Mouse (Mus musculus) kidney, embryonic 14.5 days (tissue): Measurements from ENCODE around the gene Klrc1. TPM values are rescaled to one million over a fixed set of nuclear protein-coding genes. Genes with fewer than 3 reads are reported as not detected.
"Not testable (repeated sequence)": the region's sequence is repeated elsewhere in the genome, so short reads cannot be mapped to it uniquely, and the experiment has no call there.

ENCODE experiments used
- ATAC-seq: fragments of 200-750 bp; cut with Nextera tagmentation; 2 replicates; pipeline ENCODE4 v1.8.0; 2017; ENCODE audit warnings: moderate number of reproducible peaks, mild to moderate bottlenecking, moderate TSS enrichment, moderate library complexity; ENCODE audit not compliant: low FRiP score, low TSS enrichment
- H3K27ac ChIP-seq: fragments of 300-500 bp; sonication (generic); 2 replicates; pipeline ENCODE4 v1.5.1; 2014; ENCODE audit warnings: low read depth, mild to moderate bottlenecking, low read length, moderate library complexity, mixed read lengths
- H3K27me3 ChIP-seq: fragments of 300-500 bp; sonication (generic); 2 replicates; pipeline ENCODE4 v1.6.1; 2014; ENCODE audit warnings: mild to moderate bottlenecking, low read length; ENCODE audit not compliant: control insufficient read depth, insufficient read depth
- H3K36me3 ChIP-seq: fragments of 300-500 bp; sonication (generic); 2 replicates; pipeline ENCODE4 v1.6.1; 2014; ENCODE audit warnings: low read length, mixed read lengths; ENCODE audit not compliant: control insufficient read depth, insufficient read depth
- H3K4me1 ChIP-seq: fragments of 300-500 bp; sonication (generic); 2 replicates; pipeline ENCODE4 v1.6.1; 2014; ENCODE audit warnings: low read length, mixed read lengths; ENCODE audit not compliant: control insufficient read depth, insufficient read depth
- H3K4me2 ChIP-seq: fragments of 300-500 bp; sonication (generic); replicated peaks from 2 replicates; pipeline ENCODE4 v1.6.1; 2014; ENCODE audit warnings: low read depth, mild to moderate bottlenecking, low read length
- H3K4me3 ChIP-seq: fragments of 300-500 bp; sonication (generic); 2 replicates; pipeline ENCODE4 v1.5.1; 2014; ENCODE audit warnings: mild to moderate bottlenecking, low read length
- H3K9ac ChIP-seq: fragments of 300-500 bp; sonication (generic); 2 replicates; pipeline ENCODE4 v1.6.1; 2014; ENCODE audit warnings: low read depth, mild to moderate bottlenecking, low read length, moderate library complexity
- H3K9me3 ChIP-seq: fragments of 300-500 bp; sonication (generic); 2 replicates; pipeline ENCODE4 v1.6.1; 2016; ENCODE audit warnings: low read length; ENCODE audit not compliant: control insufficient read depth
- WGBS: fragments of 180-500 bp; shearing (Covaris S2); extraction: QIAGEN DNeasy Blood & Tissue Kit; methylation state at CpG from one replicate; pipeline ENCODE4 v1.1.7; 2014; 5-methylcytosine and 5-hydroxymethylcytosine counted together
- microRNA-seq: library from miRNA; unstranded; fragments of <30 nt; microRNA quantifications from one replicate; pipeline ENCODE4, GENCODE M21; 2016
- polyA plus RNA-seq: library from polyadenylated mRNA; unstranded; fragments of >200 nt; fragmentation: Nextera tagmentation; extraction: Ambion mirVana; gene quantifications from 2 replicates; pipeline ENCODE4 v1.2.1, GENCODE M21; 2014

The Klrc1 gene
- polyA plus RNA-seq, 1 experiment from 2014 or later: not detected

GRCm38 (mm10) chr6:129660589-129660988 lies 18.2 kb downstream of the Klrc1 start, which contains the start of gene Klrc2:
TSS of gene Klrc2 (minus strand) at chr6:129660689.
- H3K36me3 ChIP-seq, H3K9me3 ChIP-seq, H3K9ac ChIP-seq, H3K4me1 ChIP-seq, ATAC-seq, H3K4me3 ChIP-seq, H3K27ac ChIP-seq, H3K27me3 ChIP-seq, H3K4me2 ChIP-seq: not testable (repeated sequence)
- WGBS: 88% methylated on average over 4 of the region's 4 CpGs

DNA sequence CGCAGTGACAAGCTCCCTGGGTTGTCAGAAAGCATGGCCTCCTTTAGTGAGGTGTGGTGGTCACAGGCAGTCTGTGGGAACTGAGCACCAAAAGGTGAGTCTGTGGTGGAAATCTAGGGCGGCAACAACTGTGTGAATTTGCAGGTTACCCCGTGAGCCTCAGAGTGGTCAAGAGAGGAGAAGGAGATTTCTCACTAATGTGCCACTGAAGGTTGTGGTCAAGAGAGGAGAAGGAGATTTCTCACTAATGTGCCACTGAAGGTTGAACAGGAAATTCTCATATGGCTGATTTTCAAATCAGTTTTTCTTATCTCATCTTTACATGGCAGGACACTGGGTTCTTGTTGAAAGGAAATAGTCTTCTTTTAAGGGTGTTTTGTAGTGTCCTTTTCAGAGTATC lies 34.7 kb downstream of the Klrc1 start:
- H3K9me3 ChIP-seq, H3K27me3 ChIP-seq, H3K36me3 ChIP-seq, H3K4me3 ChIP-seq, H3K4me2 ChIP-seq, H3K27ac ChIP-seq, H3K4me1 ChIP-seq, ATAC-seq, H3K9ac ChIP-seq: not testable (repeated sequence)
- 67% methylated on average over 1 of the region's 3 CpGs for WGBS

GRCm38 (mm10) chr6:129643237-129643636 lies 35.5 kb downstream of the Klrc1 start, which contains the start of gene Klrc3:
TSS of gene Klrc3 (minus strand) at chr6:129643337.
- H3K27ac ChIP-seq, H3K27me3 ChIP-seq, H3K9ac ChIP-seq, H3K9me3 ChIP-seq, H3K4me1 ChIP-seq, ATAC-seq, H3K36me3 ChIP-seq, H3K4me2 ChIP-seq, H3K4me3 ChIP-seq: not testable (repeated sequence)
- WGBS: 84% methylated on average over 3 of the region's 3 CpGs

DNA sequence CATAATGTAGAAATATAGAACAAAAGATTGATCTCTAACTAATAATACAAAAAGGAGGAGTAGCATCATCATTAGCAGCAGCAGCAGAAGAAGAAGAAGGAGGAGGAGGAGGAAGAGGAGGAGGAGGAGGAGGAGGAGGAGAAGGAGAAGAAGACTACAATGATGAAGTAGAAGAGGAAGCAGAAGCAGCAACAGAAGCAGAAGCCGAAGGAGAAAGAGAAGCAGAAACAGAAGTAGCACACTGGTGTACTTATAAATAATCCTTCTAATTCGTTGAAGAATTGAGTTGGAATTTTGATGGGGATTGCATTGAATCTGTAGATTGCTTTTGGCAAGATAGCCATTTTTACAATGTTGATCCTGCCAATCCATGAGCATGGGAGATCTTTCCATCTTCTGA lies 47.7 kb downstream of the Klrc1 start:
- H3K9me3 ChIP-seq, ATAC-seq, H3K27me3 ChIP-seq, H3K4me2 ChIP-seq, H3K9ac ChIP-seq, H3K4me3 ChIP-seq, H3K27ac ChIP-seq, H3K36me3 ChIP-seq, H3K4me1 ChIP-seq: not testable (repeated sequence)
- WGBS: 82% methylated on average over 2 of the region's 2 CpGs

- H3K9me3 ChIP-seq: no peaks in the 10 kb centered on the region
- whole genome bisulfite sequencing: 82% methylated on average over 4 of the region's 4 CpGs
- H3K4me2 ChIP-seq: no peak within 1 kb of the TSS
- H3K36me3 ChIP-seq: no peaks in the 10 kb centered on the region
- H3K27ac ChIP-seq: no peak within 1 kb of the TSS
- no peaks in the 10 kb centered on the region for H3K4me1 ChIP-seq
- no peak for ATAC-seq
- no peak within 1 kb of the TSS for H3K4me3 ChIP-seq
- H3K27me3 ChIP-seq: no peaks in the 10 kb centered on the region
- H3K9ac ChIP-seq: no peak within 1 kb of the TSS
These were observed 55.0 kb downstream of the Klrc1 start, which contains the start of gene Klrk1 for GRCm38 (mm10) chr6:129623735-129624134. TSS of gene Klrk1 (minus strand) at chr6:129623864.

Small RNA genes lying within 50 kb of the gene (microRNA-seq; reads per million reads assigned to microRNA genes)
- not detected for gene Mir680-1

Other genes with a start within 250 kb of the Klrc1 start
- 5.8 and 6.2 TPM in 2 replicates for gene Clec1a, start 227.0 kb downstream of the Klrc1 start, polyA plus RNA-seq
- gene Olr1, start 171.8 kb downstream of the Klrc1 start, polyA plus RNA-seq: not detected in 2 replicates
- 24.0 and 38.3 TPM in 2 replicates for gene Tmem52b, start 166.4 kb downstream of the Klrc1 start, polyA plus RNA-seq
- 16.7 and 22.4 TPM in 2 replicates for gene Gabarapl1, start 145.8 kb downstream of the Klrc1 start, polyA plus RNA-seq
- not detected in 2 replicates for gene Klre1, start 101.1 kb downstream of the Klrc1 start, polyA plus RNA-seq
- not detected in 2 replicates for gene Klrd1, start 87.2 kb downstream of the Klrc1 start, polyA plus RNA-seq
- not detected in 2 replicates for gene Klrk1, start 55.1 kb downstream of the Klrc1 start, polyA plus RNA-seq
- gene Klrc3, start 35.6 kb downstream of the Klrc1 start, polyA plus RNA-seq: not detected in 2 replicates
- not detected in 2 replicates for gene Klrc2, start 18.3 kb downstream of the Klrc1 start, polyA plus RNA-seq
- gene Klri1, start 38.2 kb upstream of the Klrc1 start, polyA plus RNA-seq: 0.71 TPM in 1 of 2 replicates, not detected in the other
- not detected in 2 replicates for gene Klri2, start 61.5 kb upstream of the Klrc1 start, polyA plus RNA-seq
- gene Gm156, start 105.3 kb upstream of the Klrc1 start, polyA plus RNA-seq: not detected in 2 replicates
- not detected in 2 replicates for gene Gm17631, start 183.7 kb upstream of the Klrc1 start, polyA plus RNA-seq
- gene Klra17, start 197.7 kb upstream of the Klrc1 start, polyA plus RNA-seq: not detected in 2 replicates
- not detected in 2 replicates for gene Klra5, start 238.7 kb upstream of the Klrc1 start, polyA plus RNA-seq